9 mouse cellular contexts compared by ENCODE assay signal in genomic region chr5:134444473-134444872, GRCm38 (mm10). TPM values are rescaled to one million over a fixed set of nuclear protein-coding genes. Genes with fewer than 3 reads are reported as not detected.
DNase-seq lines count a peak whose midpoint lies in the region; ATAC-seq and TF ChIP-seq lines count a peak whose summit lies in the region.
"Had no signal": no experiment of that assay in that cellular context is flagged by ENCODE, and none has a peak within 500 bp of the region (broad histone marks: within the 10 kb centered on the region; RNA-seq: fewer than 3 reads in every experiment).

No protein-coding gene starts in this region.

- 86% methylated on average over 7 of the region's 7 CpGs for WGBS in heart, embryonic 10.5 days
- 68% methylated on average over 7 of the region's 7 CpGs for WGBS in lung, embryonic 16.5 days
- 67% methylated on average over 7 of the region's 7 CpGs for WGBS in lung, adult 2 months
- WGBS in intestine, embryonic 14.5 days = 82% methylated on average over 7 of the region's 7 CpGs

- no peak for TF ChIP-seq CTCF in lung, adult 2 months (IDR thresholded peaks at IDR 0.05; ENCODE audit: insufficient read depth, low read length)

- peak overlapping the region; percentile 87 for H3K27ac ChIP-seq in heart, embryonic 10.5 days
- H3K27ac ChIP-seq in lung, embryonic 16.5 days (ENCODE audit: low read length) = peak overlapping the region; percentile 85
- peak overlapping the region; percentile 48; the same call in 1 of the 2 replicates for H3K27ac ChIP-seq in intestine, embryonic 14.5 days (ENCODE audit: low read depth)
- H3K27ac ChIP-seq: forebrain, embryonic 15.5 days had no signal

- H3K27me3 ChIP-seq in heart, embryonic 10.5 days (ENCODE audit: insufficient read depth, poor library complexity, severe bottlenecking) = no peaks in the 10 kb centered on the region
- H3K27me3 ChIP-seq in lung, embryonic 16.5 days (ENCODE audit: control insufficient read depth, insufficient read depth, low read depth, low read length) = no peaks in the 10 kb centered on the region
- H3K27me3 ChIP-seq in intestine, embryonic 14.5 days (replicated peaks; ENCODE audit: control insufficient read depth, insufficient read depth, low read length) = no peaks in the 10 kb centered on the region
- H3K27me3 ChIP-seq: forebrain, embryonic 15.5 days had no signal

- no peaks in the 10 kb centered on the region for H3K9me3 ChIP-seq in heart, embryonic 10.5 days
- H3K9me3 ChIP-seq in lung, embryonic 16.5 days (ENCODE audit: control insufficient read depth, low read length) = 0 out of 2 replicates have a peak, but pooled peaks cover 4% of the 10 kb centered on the region
- H3K9me3 ChIP-seq in intestine, embryonic 14.5 days (ENCODE audit: control insufficient read depth, low read length) = no peaks in the 10 kb centered on the region

- H3K4me2 ChIP-seq in lung, embryonic 16.5 days (ENCODE audit: low read depth, low read length) = no peak overlapping the region
- no peak overlapping the region for H3K4me2 ChIP-seq in intestine, embryonic 14.5 days (ENCODE audit: low read length)
- H3K4me2 ChIP-seq: forebrain, embryonic 15.5 days had no signal

- peak overlapping the region; percentile 22; the same call in 1 of the 2 replicates for H3K9ac ChIP-seq in lung, embryonic 16.5 days (ENCODE audit: low read length)
- no peak overlapping the region for H3K9ac ChIP-seq in intestine, embryonic 14.5 days (ENCODE audit: low read length)
- H3K9ac ChIP-seq: forebrain, embryonic 15.5 days had no signal

- DNase-seq in heart, embryonic 10.5 days (ENCODE audit: low spot score) = no peak
- DNase-seq in heart, adult 8-10 months (ENCODE audit: low spot score) = no peak
- DNase-seq in lung, adult 2 months = no peak
- no peak for DNase-seq in intestine, embryonic 14.5 days (ENCODE audit: low spot score)
- peak; percentile 98 for DNase-seq in thymus, postnatal 0 days (ENCODE audit: low spot score)
- DNase-seq in layer of hippocampus, postnatal 14 days (ENCODE audit: low spot score in 2 of 2) = no peak
- DNase-seq in cerebellum, postnatal 14 days = no peak

- no peak overlapping the region for H3K4me3 ChIP-seq in heart, embryonic 10.5 days
- H3K4me3 ChIP-seq in lung, embryonic 16.5 days (ENCODE audit: low read length) = no peak overlapping the region
- H3K4me3 ChIP-seq in lung, adult 2 months (replicated peaks; ENCODE audit: extremely low read depth, low read depth, low read length) = no peak overlapping the region
- no peak overlapping the region for H3K4me3 ChIP-seq in intestine, embryonic 14.5 days (ENCODE audit: low read depth, low read length)
- H3K4me3 ChIP-seq: forebrain, embryonic 15.5 days had no signal

- TF ChIP-seq POLR2A in lung, adult 2 months (IDR thresholded peaks at IDR 0.05; ENCODE audit: borderline replicate concordance, extremely low read depth, low read depth, low read length) = no peak

- H3K4me1 ChIP-seq in heart, embryonic 10.5 days = peaks cover 46% of the 10 kb centered on the region
- peaks cover 36% of the 10 kb centered on the region for H3K4me1 ChIP-seq in lung, embryonic 16.5 days (replicated peaks; ENCODE audit: control insufficient read depth, insufficient read depth, low read length)
- H3K4me1 ChIP-seq in lung, adult 2 months (ENCODE audit: control insufficient read depth, insufficient read depth, low read length) = no peaks in the 10 kb centered on the region
- peaks cover 31% of the 10 kb centered on the region for H3K4me1 ChIP-seq in intestine, embryonic 14.5 days (replicated peaks; ENCODE audit: control insufficient read depth, insufficient read depth, low read length)

- ATAC-seq in lung, embryonic 16.5 days (ENCODE audit: low read depth) = peak; percentile 72
- ATAC-seq in intestine, embryonic 14.5 days (replicated peaks; ENCODE audit: low FRiP score, low TSS enrichment, low read depth) = peak; percentile 48
- ATAC-seq: forebrain, embryonic 15.5 days had no signal

- H3K36me3 ChIP-seq in heart, embryonic 10.5 days = peaks cover 56% of the 10 kb centered on the region
- no peaks in the 10 kb centered on the region for H3K36me3 ChIP-seq in lung, embryonic 16.5 days (ENCODE audit: control insufficient read depth, insufficient read depth, low read length)
- H3K36me3 ChIP-seq in intestine, embryonic 14.5 days (ENCODE audit: control insufficient read depth, insufficient read depth, low read length) = peaks cover 19% of the 10 kb centered on the region; the same call in 1 of the 2 replicates

RNA-seq across cellular contexts. Expression of gene Gtf2ird1, which starts 12.0 kb away (rescaled TPM):
- 64.1 and 74.8 TPM in 2 replicates for polyA plus RNA-seq in heart, embryonic 10.5 days (2016; fragmentation: Nextera tagmentation; extraction: Ambion mirVana)
- 10 to 100 TPM; 20.9 to 28.3 (median 24.5) TPM for total RNA-seq in heart, adult 8-10 months (2022)
- 58.8 and 67.5 TPM in 2 replicates for polyA plus RNA-seq in lung, embryonic 16.5 days (2015; fragmentation: Nextera tagmentation; extraction: Ambion mirVana)
- polyA plus RNA-seq in lung, adult 2 months (2012; rRNA removed) = 16.8 and 23.4 TPM in 2 replicates
- 85.9 and 101 TPM in 2 replicates for polyA plus RNA-seq in intestine, embryonic 14.5 days (2014; fragmentation: Nextera tagmentation; extraction: Ambion mirVana)
- 54.7 and 67.4 TPM in 2 replicates for polyA plus RNA-seq in thymus, postnatal 0 days (2015; fragmentation: Nextera tagmentation; extraction: Ambion mirVana)
- total RNA-seq in layer of hippocampus, postnatal 14 days (2021) = 10 to 100 TPM; 28.0 to 35.0 TPM
